Mouse (Mus musculus): ENCODE results near the gene Lrriq1.

Lrriq1 gene

GRCm38 (mm10) chr10:103028253-103029131, 207.6 kb downstream of the Lrriq1 start:
- peak; percentile 30 to 56 for DNase-seq

- peak in 1 of 2 experiments; percentile 6 for DNase-seq
Observed at GRCm38 (mm10) chr10:103027931-103028252, 208.2 kb downstream of the Lrriq1 start.

- DNase-seq: no peak
Observed at GRCm38 (mm10) chr10:103027226-103027930, 208.7 kb downstream of the Lrriq1 start.

- no peak for DNase-seq
Observed at GRCm38 (mm10) chr10:103026636-103027225, 209.4 kb downstream of the Lrriq1 start.

- DNase-seq: no peak
Observed at GRCm38 (mm10) chr10:103002556-103002955, 233.6 kb downstream of the Lrriq1 start.

GRCm38 (mm10) chr10:103000902-103001301, 235.2 kb downstream of the Lrriq1 start:
- no peak for DNase-seq

- DNase-seq: no peak
Observed at GRCm38 (mm10) chr10:102999584-102999983, 236.5 kb downstream of the Lrriq1 start.

Data from kidney, postnatal 36 days (tissue).